Mouse (Mus musculus): ENCODE results near the gene Slc35g3.

GRCm38 (mm10) chr11:69776488-69776887 is 14.7 kb upstream of the Slc35g3 start:
- TF ChIP-seq POLR2A (IDR thresholded peaks at IDR 0.05; ENCODE audit: insufficient read depth, low read depth, low read length) (no peak), CTCF (IDR thresholded peaks at IDR 0.05; ENCODE audit: insufficient read depth, low read depth, low read length) (no peak)
